Mouse (Mus musculus): ENCODE data around the gene Mycbp. TPM values are rescaled to one million over a fixed set of nuclear protein-coding genes. Genes with fewer than 3 reads are reported as not detected.

Mycbp gene
- total and polyA plus RNA-seq, 3 experiments = 54.2 to 86.6 TPM; not detected in 1

GRCm38 (mm10) chr4:123916748-123917547 is 12.3 kb downstream of the Mycbp start, which contains the start of gene Rragc (continued):
- 0 out of 2 replicates have a peak, but pooled peaks have one; percentile 41 for TF ChIP-seq UBTF (IDR thresholded peaks at IDR 0.05; ENCODE audit: borderline replicate concordance, insufficient read depth, low read depth, low read length)

DNA sequence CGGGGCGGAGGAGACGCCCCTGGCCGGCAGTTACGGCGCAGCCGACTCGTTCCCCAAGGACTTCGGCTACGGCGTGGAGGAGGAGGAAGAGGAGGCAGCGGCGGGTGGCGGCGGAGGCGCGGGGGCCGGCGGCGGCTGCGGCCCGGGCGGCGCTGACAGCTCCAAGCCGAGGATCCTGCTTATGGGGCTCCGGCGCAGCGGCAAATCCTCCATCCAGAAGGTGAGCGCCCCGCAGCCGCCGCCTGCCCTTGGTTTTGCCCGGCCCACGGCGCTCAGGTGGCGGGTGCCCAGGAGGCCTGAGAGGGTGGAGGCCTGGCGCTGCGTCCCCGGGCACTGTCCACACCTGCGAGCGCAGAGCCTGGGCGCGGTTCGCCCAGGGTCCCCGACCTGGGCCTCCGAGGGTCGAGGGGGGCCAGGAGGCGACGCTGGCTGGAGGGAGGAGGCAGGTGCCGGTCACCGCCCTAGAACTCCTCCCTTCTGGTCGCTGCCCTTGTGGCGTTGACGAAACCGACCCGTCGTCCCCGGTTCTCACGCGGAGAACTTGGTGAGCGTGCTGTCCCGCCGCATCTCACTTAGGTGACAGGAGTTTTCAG is 13.0 kb downstream of the Mycbp start, which contains the start of gene 4930535I16Rik:
4930535I16Rik (minus strand) TSS at position 475 of the 593 bp plus-strand sequence.
- TF ChIP-seq MAX (IDR thresholded peaks at IDR 0.05; ENCODE audit: low read length) = no peak
- no peak for TF ChIP-seq GATA1 (IDR thresholded peaks at IDR 0.05; ENCODE audit: low read depth, low read length)
- peak; percentile 12; the same call in 1 of the 2 replicates for TF ChIP-seq ZMIZ1 (IDR thresholded peaks at IDR 0.05; ENCODE audit: low read depth, low read length)
- no peak for TF ChIP-seq POLR2AphosphoS2 (IDR thresholded peaks at IDR 0.05; ENCODE audit: low read length)
- no peak; a peak in 2 of 4 replicates for TF ChIP-seq POLR2A (IDR thresholded peaks at IDR 0.05; ENCODE audit: control insufficient read depth in 1 of 2, insufficient read depth in 1 of 2, low read depth in 1 of 2, low read length in 2 of 2, poor library complexity in 1 of 2)
- no peak for TF ChIP-seq GABPA (IDR thresholded peaks at IDR 0.05; ENCODE audit: low read depth, low read length)
- no peak for TF ChIP-seq TBP (IDR thresholded peaks at IDR 0.05; ENCODE audit: low read depth, low read length)
- TF ChIP-seq CHD2 (IDR thresholded peaks at IDR 0.05; ENCODE audit: low read length) = no peak
- H3K27me3 ChIP-seq (ENCODE audit: control insufficient read depth in 1 of 2, insufficient read depth in 2 of 2, low read length in 2 of 2) = no peaks in the 10 kb centered on the region
- H3K9ac ChIP-seq (ENCODE audit: control insufficient read depth, low read depth, low read length, poor library complexity, severe bottlenecking) = peak within 1 kb of the TSS; percentile 98
- H3K9me3 ChIP-seq (replicated peaks; ENCODE audit: insufficient read depth, low read length) = no peaks in the 10 kb centered on the region
- peaks cover 44% of the 10 kb centered on the region for H3K79me2 ChIP-seq (ENCODE audit: control insufficient read depth, insufficient read depth, low read length, poor library complexity)
- peaks cover 7 to 25% of the 10 kb centered on the region in 2 experiments for H3K36me3 ChIP-seq (ENCODE audit: control insufficient read depth in 1 of 2, insufficient read depth in 2 of 2, low read length in 2 of 2)
- H3K27ac ChIP-seq (ENCODE audit: control insufficient read depth, low read depth, low read length) = peak within 1 kb of the TSS; percentile 55
- peaks cover 0 to 15% of the 10 kb centered on the region in 2 experiments; a peak in 2 of 4 replicates for H3K4me1 ChIP-seq (ENCODE audit: control insufficient read depth in 1 of 2, insufficient read depth in 2 of 2, low read length in 2 of 2)
- peak; percentile 60 for DNase-seq (ENCODE audit: low read depth, low spot score)
- H3K4me3 ChIP-seq (ENCODE audit: control insufficient read depth in 1 of 2, insufficient read depth in 1 of 2, low read depth in 2 of 2, low read length in 2 of 2) = peak within 1 kb of the TSS; percentile 86 to 96

DNA sequence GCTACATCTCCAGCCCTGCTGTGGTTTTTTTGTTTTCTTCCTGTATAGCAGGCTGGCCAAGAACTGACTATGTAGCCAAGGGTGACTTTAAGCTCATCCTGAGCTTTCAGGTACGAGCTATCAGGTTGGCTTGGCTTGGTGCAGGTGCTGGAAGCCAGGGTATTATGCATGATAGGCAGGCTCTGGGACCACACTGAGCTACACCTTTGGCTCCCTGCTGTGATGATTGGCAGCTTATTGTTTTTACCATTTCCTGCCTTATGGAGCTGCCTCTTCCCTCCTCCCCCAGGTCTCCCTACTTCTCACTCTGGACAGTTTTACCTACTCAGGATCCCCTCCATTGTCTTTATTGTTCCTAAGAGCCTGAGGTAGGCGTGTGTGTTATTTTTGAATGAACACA is 14.2 kb downstream of the Mycbp start:
- Histone ChIP-seq H3K9me3 (replicated peaks; ENCODE audit: insufficient read depth, low read length) (no peaks in the 10 kb centered on the region), H3K4me3 (ENCODE audit: control insufficient read depth in 1 of 2, insufficient read depth in 1 of 2, low read depth in 2 of 2, low read length in 2 of 2) (peak overlapping the region; percentile 86 to 96), H3K27me3 (ENCODE audit: control insufficient read depth in 1 of 2, insufficient read depth in 2 of 2, low read length in 2 of 2) (no peaks in the 10 kb centered on the region), H3K79me2 (ENCODE audit: control insufficient read depth, insufficient read depth, low read length, poor library complexity) (peaks cover 37% of the 10 kb centered on the region), H3K9ac (ENCODE audit: control insufficient read depth, low read depth, low read length, poor library complexity, severe bottlenecking) (peak overlapping the region; percentile 98), H3K36me3 (ENCODE audit: control insufficient read depth in 1 of 2, insufficient read depth in 2 of 2, low read length in 2 of 2) (peaks cover 8 to 25% of the 10 kb centered on the region in 2 experiments), H3K27ac (ENCODE audit: control insufficient read depth, low read depth, low read length) (no peak overlapping the region), H3K4me1 (ENCODE audit: control insufficient read depth in 1 of 2, insufficient read depth in 2 of 2, low read length in 2 of 2) (peaks cover 0 to 15% of the 10 kb centered on the region in 2 experiments; a peak in 2 of 4 replicates)
- DNase-seq (ENCODE audit: low read depth, low spot score) = no peak
- no peak for TF ChIP-seq TAL1 (IDR thresholded peaks at IDR 0.05; ENCODE audit: low read length)
- TF ChIP-seq ZC3H11A (IDR thresholded peaks at IDR 0.05; ENCODE audit: low read depth, low read length) = no peak
- no peak for TF ChIP-seq JUND (IDR thresholded peaks at IDR 0.05; ENCODE audit: low read depth, low read length)
- TF ChIP-seq NRF1 (IDR thresholded peaks at IDR 0.05; ENCODE audit: insufficient read depth, low read depth, low read length, poor library complexity, severe bottlenecking) = no peak
- no peak for TF ChIP-seq USF1 (IDR thresholded peaks at IDR 0.05; ENCODE audit: low read depth, low read length)
- TF ChIP-seq GABPA (IDR thresholded peaks at IDR 0.05; ENCODE audit: low read depth, low read length) = no peak
- TF ChIP-seq POLR2A (IDR thresholded peaks at IDR 0.05; ENCODE audit: control insufficient read depth in 1 of 2, insufficient read depth in 1 of 2, low read depth in 1 of 2, low read length in 2 of 2, poor library complexity in 1 of 2) = no peak
- TF ChIP-seq MAFK (IDR thresholded peaks at IDR 0.05; ENCODE audit: borderline replicate concordance, low read depth, low read length) = no peak
